Mouse (Mus musculus) 416B (cell line): ENCODE data around the gene Rdh19.
A peak's percentile ranks its signal among the peaks of the same experiment; 100 is the strongest.
"Not testable (repeated sequence)": the region's sequence is repeated elsewhere in the genome, so short reads cannot be mapped to it uniquely, and the experiment has no call there.

Source experiments
- DNase-seq: peaks from one replicate; pipeline ENCODE4 v3.0.0; 2011; ENCODE audit warnings: low read depth

The Rdh19 gene

GRCm38 (mm10) chr10:127849628-127850027 lies at the start of gene Rdh19:
Gene Rdh19, plus strand, starts transcription at chr10:127849928.
- DNase-seq = no peak

GRCm38 (mm10) chr10:127800891-127801290 lies 48.8 kb upstream of the Rdh19 start, which contains the start of gene Rdh16:
Gene Rdh16, plus strand, starts transcription at chr10:127801152.
- DNase-seq = no peak

GRCm38 (mm10) chr10:127801612-127802011 lies 48.1 kb upstream of the Rdh19 start:
- DNase-seq = no peak

GRCm38 (mm10) chr10:127802236-127802635 lies 47.5 kb upstream of the Rdh19 start:
- no peak for DNase-seq

GRCm38 (mm10) chr10:127804416-127804815 lies 45.3 kb upstream of the Rdh19 start:
- no peak for DNase-seq

- no peak for DNase-seq
These were observed 33.8 kb upstream of the Rdh19 start for GRCm38 (mm10) chr10:127815888-127816287.

- not testable (repeated sequence) for DNase-seq
These were observed 32.3 kb upstream of the Rdh19 start for GRCm38 (mm10) chr10:127817268-127817910.

- DNase-seq = not testable (repeated sequence)
These were observed 27.9 kb upstream of the Rdh19 start for GRCm38 (mm10) chr10:127821806-127822205.

GRCm38 (mm10) chr10:127825386-127825785 lies 24.3 kb upstream of the Rdh19 start:
- peak; percentile 75 for DNase-seq

GRCm38 (mm10) chr10:127829121-127829520 lies 20.6 kb upstream of the Rdh19 start:
- DNase-seq = no peak

GRCm38 (mm10) chr10:127834186-127834585 lies 15.5 kb upstream of the Rdh19 start:
- not testable (repeated sequence) for DNase-seq

- no peak for DNase-seq
These were observed 14.4 kb upstream of the Rdh19 start for GRCm38 (mm10) chr10:127835292-127835691.

GRCm38 (mm10) chr10:127837793-127838192 lies 11.9 kb upstream of the Rdh19 start:
- not testable (repeated sequence) for DNase-seq

- DNase-seq = no peak
These were observed 11.2 kb upstream of the Rdh19 start for GRCm38 (mm10) chr10:127838539-127838938.

GRCm38 (mm10) chr10:127840776-127841175 lies 9.0 kb upstream of the Rdh19 start:
- DNase-seq = no peak

GRCm38 (mm10) chr10:127845945-127846344 lies 3.8 kb upstream of the Rdh19 start:
- not testable (repeated sequence) for DNase-seq

GRCm38 (mm10) chr10:127848089-127848488 lies 1.6 kb upstream of the Rdh19 start:
- no peak for DNase-seq

- DNase-seq = no peak
These were observed 6.6 kb downstream of the Rdh19 start for GRCm38 (mm10) chr10:127856376-127856775.

GRCm38 (mm10) chr10:127864931-127865330 lies 15.2 kb downstream of the Rdh19 start:
- DNase-seq = no peak

- DNase-seq = no peak
These were observed 16.5 kb downstream of the Rdh19 start, which contains the start of gene Rdh16f2 for GRCm38 (mm10) chr10:127866232-127866631. Gene Rdh16f2, plus strand, starts transcription at chr10:127866474.

- peak; percentile 44 for DNase-seq
These were observed 22.8 kb downstream of the Rdh19 start for GRCm38 (mm10) chr10:127872484-127872883.

- DNase-seq = no peak
These were observed 28.0 kb downstream of the Rdh19 start for GRCm38 (mm10) chr10:127877681-127878080.

GRCm38 (mm10) chr10:127878262-127879057 lies 28.7 kb downstream of the Rdh19 start:
- DNase-seq = no peak
